Mouse (Mus musculus) bone marrow macrophage, adult 2 months (primary cell): ENCODE results near the gene Xpo6.

Experiments
- CTCF ChIP-seq: IDR thresholded peaks from 2 replicates; pipeline ENCODE4 v1.5.1; 2012; ENCODE audit warnings: low read depth, mild to moderate bottlenecking, low read length, moderate library complexity
- POLR2A ChIP-seq: IDR thresholded peaks from 2 replicates; pipeline ENCODE4 v1.6.1; 2012; ENCODE audit warnings: mild to moderate bottlenecking, low read depth, low read length, borderline replicate concordance

- TF ChIP-seq CTCF, result no peak
- TF ChIP-seq POLR2A, result no peak
These were observed 10.8 kb downstream of the Xpo6 start for GRCm38 (mm10) chr7:126189517-126189916.
